Mouse (Mus musculus) embryonic facial prominence, embryonic 15.5 days (tissue): ENCODE results near the gene Chrm5. TPM values are rescaled to one million over a fixed set of nuclear protein-coding genes. Genes with fewer than 3 reads are reported as not detected.

Source experiments
- ATAC-seq: fragments of 200-750 bp; cut with Nextera tagmentation; 2 replicates; pipeline ENCODE4 v1.8.0; 2017; ENCODE audit warnings: low read depth, moderate TSS enrichment; ENCODE audit not compliant: insufficient number of reproducible peaks, low FRiP score, low TSS enrichment
- H3K27ac ChIP-seq: fragments of 300-500 bp; sonication (generic); replicated peaks from 2 replicates; pipeline ENCODE4 v1.5.1; 2015; ENCODE audit warnings: mild to moderate bottlenecking, inconsistent platforms
- H3K27me3 ChIP-seq: fragments of 300-500 bp; sonication (generic); 2 replicates; pipeline ENCODE4 v1.6.1; 2015; ENCODE audit warnings: inconsistent platforms
- H3K36me3 ChIP-seq: fragments of 300-500 bp; sonication (generic); 2 replicates; pipeline ENCODE4 v1.6.1; 2015; ENCODE audit warnings: mild to moderate bottlenecking, inconsistent platforms
- H3K4me1 ChIP-seq: fragments of 300-500 bp; sonication (generic); 2 replicates; pipeline ENCODE4 v1.6.1; 2015; ENCODE audit warnings: inconsistent platforms
- H3K4me2 ChIP-seq: fragments of 300-500 bp; sonication (generic); replicated peaks from 2 replicates; pipeline ENCODE4 v1.6.1; 2015; ENCODE audit warnings: mild to moderate bottlenecking, inconsistent platforms
- H3K4me3 ChIP-seq: fragments of 300-500 bp; sonication (generic); replicated peaks from 2 replicates; pipeline ENCODE4 v1.5.1; 2015; ENCODE audit warnings: mild to moderate bottlenecking, inconsistent platforms
- H3K9ac ChIP-seq: fragments of 300-500 bp; sonication (generic); 2 replicates; pipeline ENCODE4 v1.6.1; 2015; ENCODE audit warnings: inconsistent platforms
- H3K9me3 ChIP-seq: fragments of 300-500 bp; sonication (generic); replicated peaks from 2 replicates; pipeline ENCODE4 v1.6.1; 2016; ENCODE audit warnings: inconsistent platforms
- WGBS: fragments of 180-500 bp; shearing (Covaris S2); methylation state at CpG from one replicate; pipeline ENCODE4 v1.1.7; 2015; 5-methylcytosine and 5-hydroxymethylcytosine counted together
- polyA plus RNA-seq: library from polyadenylated mRNA; unstranded; fragments of >200 nt; fragmentation: Nextera tagmentation; extraction: Ambion mirVana; gene quantifications from 2 replicates; pipeline ENCODE4 v1.2.1, GENCODE M21; 2015

The Chrm5 gene
- 0.13 TPM in 1 of 2 replicates, not detected in the other for polyA plus RNA-seq

GRCm38 (mm10) chr2:112480669-112481068 lies at the start of gene Chrm5:
Chrm5 (minus strand) TSS chr2:112480769.
- Histone ChIP-seq H3K4me3 (no peak within 1 kb of the TSS), H3K9ac (no peak within 1 kb of the TSS), H3K27ac (no peak within 1 kb of the TSS), H3K4me2 (no peak within 1 kb of the TSS), H3K9me3 (no peaks in the 10 kb centered on the region), H3K36me3 (no peaks in the 10 kb centered on the region), H3K27me3 (no peaks in the 10 kb centered on the region), H3K4me1 (no peaks in the 10 kb centered on the region)
- no peak for ATAC-seq
- 95% methylated on average over 5 of the region's 5 CpGs for WGBS

- ATAC-seq: no peak
- Histone ChIP-seq H3K9ac (no peak overlapping the region), H3K4me3 (no peak overlapping the region), H3K27ac (no peak overlapping the region), H3K36me3 (peaks cover 5% of the 10 kb centered on the region; the same call in 1 of the 2 replicates), H3K27me3 (no peaks in the 10 kb centered on the region), H3K4me2 (no peak overlapping the region), H3K4me1 (no peaks in the 10 kb centered on the region), H3K9me3 (no peaks in the 10 kb centered on the region)
- 85% methylated on average over 3 of the region's 3 CpGs for WGBS
Observed at GRCm38 (mm10) chr2:112526933-112527332, 46.4 kb upstream of the Chrm5 start.

GRCm38 (mm10) chr2:112520526-112521482 lies 40.2 kb upstream of the Chrm5 start:
- H3K27me3 ChIP-seq: no peaks in the 10 kb centered on the region
- H3K4me1 ChIP-seq: no peaks in the 10 kb centered on the region
- no peaks in the 10 kb centered on the region for H3K9me3 ChIP-seq
- no peak overlapping the region for H3K4me3 ChIP-seq
- H3K27ac ChIP-seq: no peak overlapping the region
- 87% methylated on average over 4 of the region's 4 CpGs for WGBS
- H3K9ac ChIP-seq: no peak overlapping the region
- no peak overlapping the region for H3K4me2 ChIP-seq
- H3K36me3 ChIP-seq: no peaks in the 10 kb centered on the region
- no peak for ATAC-seq

- no peak for ATAC-seq
- H3K4me1 ChIP-seq: no peaks in the 10 kb centered on the region
- no peaks in the 10 kb centered on the region for H3K27me3 ChIP-seq
- H3K9ac ChIP-seq: no peak overlapping the region
- H3K4me3 ChIP-seq: no peak overlapping the region
- H3K4me2 ChIP-seq: no peak overlapping the region
- H3K9me3 ChIP-seq: no peaks in the 10 kb centered on the region
- no peaks in the 10 kb centered on the region for H3K36me3 ChIP-seq
- H3K27ac ChIP-seq: no peak overlapping the region
Observed at GRCm38 (mm10) chr2:112518541-112518940, 38.0 kb upstream of the Chrm5 start.

- no peak overlapping the region for H3K9ac ChIP-seq
- no peaks in the 10 kb centered on the region for H3K36me3 ChIP-seq
- ATAC-seq: no peak
- no peaks in the 10 kb centered on the region for H3K9me3 ChIP-seq
- H3K27ac ChIP-seq: no peak overlapping the region
- WGBS: 80% methylated on average over 3 of the region's 3 CpGs
- H3K4me3 ChIP-seq: no peak overlapping the region
- no peaks in the 10 kb centered on the region for H3K27me3 ChIP-seq
- H3K4me1 ChIP-seq: no peaks in the 10 kb centered on the region
- no peak overlapping the region for H3K4me2 ChIP-seq
Observed at GRCm38 (mm10) chr2:112517218-112517617, 36.6 kb upstream of the Chrm5 start.

GRCm38 (mm10) chr2:112516728-112517127 lies 36.2 kb upstream of the Chrm5 start:
- H3K36me3 ChIP-seq: no peaks in the 10 kb centered on the region
- no peaks in the 10 kb centered on the region for H3K9me3 ChIP-seq
- no peak overlapping the region for H3K4me2 ChIP-seq
- no peak for ATAC-seq
- H3K4me1 ChIP-seq: no peaks in the 10 kb centered on the region
- no peak overlapping the region for H3K27ac ChIP-seq
- H3K27me3 ChIP-seq: no peaks in the 10 kb centered on the region
- no peak overlapping the region for H3K4me3 ChIP-seq
- H3K9ac ChIP-seq: no peak overlapping the region
- WGBS: 72% methylated on average over 3 of the region's 3 CpGs

GRCm38 (mm10) chr2:112513036-112513435 lies 32.5 kb upstream of the Chrm5 start:
- Histone ChIP-seq H3K4me1 (no peaks in the 10 kb centered on the region), H3K4me2 (no peak overlapping the region), H3K4me3 (no peak overlapping the region), H3K36me3 (no peaks in the 10 kb centered on the region), H3K27ac (no peak overlapping the region), H3K9ac (no peak overlapping the region), H3K9me3 (no peaks in the 10 kb centered on the region), H3K27me3 (no peaks in the 10 kb centered on the region)
- ATAC-seq: no peak
- 100% methylated on average over 1 of the region's 1 CpGs for WGBS

- Histone ChIP-seq H3K36me3 (no peaks in the 10 kb centered on the region), H3K9ac (no peak overlapping the region), H3K4me1 (no peaks in the 10 kb centered on the region), H3K27me3 (no peaks in the 10 kb centered on the region), H3K4me2 (no peak overlapping the region), H3K9me3 (no peaks in the 10 kb centered on the region), H3K27ac (no peak overlapping the region), H3K4me3 (no peak overlapping the region)
- ATAC-seq: no peak
- 78% methylated on average over 4 of the region's 4 CpGs for WGBS
Observed at GRCm38 (mm10) chr2:112510140-112510539, 29.6 kb upstream of the Chrm5 start.

GRCm38 (mm10) chr2:112507444-112507843 lies 26.9 kb upstream of the Chrm5 start:
- Histone ChIP-seq H3K4me3 (no peak overlapping the region), H3K9ac (no peak overlapping the region), H3K27ac (no peak overlapping the region), H3K4me2 (no peak overlapping the region), H3K36me3 (no peaks in the 10 kb centered on the region), H3K4me1 (no peaks in the 10 kb centered on the region), H3K9me3 (no peaks in the 10 kb centered on the region), H3K27me3 (no peaks in the 10 kb centered on the region)
- no peak for ATAC-seq
- WGBS: 91% methylated on average over 1 of the region's 1 CpGs

- H3K27ac ChIP-seq: no peak overlapping the region
- 76% methylated on average over 5 of the region's 5 CpGs for WGBS
Observed at GRCm38 (mm10) chr2:112506841-112507435, 26.4 kb upstream of the Chrm5 start.

GRCm38 (mm10) chr2:112503978-112504377 lies 23.4 kb upstream of the Chrm5 start:
- H3K9ac ChIP-seq: no peak overlapping the region
- H3K4me2 ChIP-seq: no peak overlapping the region
- H3K27ac ChIP-seq: no peak overlapping the region
- no peak for ATAC-seq
- no peaks in the 10 kb centered on the region for H3K27me3 ChIP-seq
- no peaks in the 10 kb centered on the region for H3K9me3 ChIP-seq
- H3K36me3 ChIP-seq: no peaks in the 10 kb centered on the region
- 0 out of 2 replicates have a peak, but pooled peaks cover 4% of the 10 kb centered on the region for H3K4me1 ChIP-seq
- WGBS: 78% methylated on average over 6 of the region's 6 CpGs
- no peak overlapping the region for H3K4me3 ChIP-seq

More at GRCm38 (mm10) chr2:112506841-112507435, 26.4 kb upstream of the Chrm5 start:
- Histone ChIP-seq H3K27me3 (no peaks in the 10 kb centered on the region), H3K9ac (no peak overlapping the region), H3K36me3 (no peaks in the 10 kb centered on the region), H3K4me1 (no peaks in the 10 kb centered on the region), H3K4me2 (no peak overlapping the region), H3K4me3 (no peak overlapping the region), H3K9me3 (no peaks in the 10 kb centered on the region)
- no peak for ATAC-seq
